Mouse (Mus musculus): ENCODE measurements around the gene Bend4. TPM values are rescaled to one million over a fixed set of nuclear protein-coding genes. Genes with fewer than 3 reads are reported as not detected.
A peak's percentile ranks its signal among the peaks of the same experiment; 100 is the strongest.

The Bend4 gene
- polyA plus RNA-seq, 1 experiment from 2014 or later: 12.5 TPM

DNA sequence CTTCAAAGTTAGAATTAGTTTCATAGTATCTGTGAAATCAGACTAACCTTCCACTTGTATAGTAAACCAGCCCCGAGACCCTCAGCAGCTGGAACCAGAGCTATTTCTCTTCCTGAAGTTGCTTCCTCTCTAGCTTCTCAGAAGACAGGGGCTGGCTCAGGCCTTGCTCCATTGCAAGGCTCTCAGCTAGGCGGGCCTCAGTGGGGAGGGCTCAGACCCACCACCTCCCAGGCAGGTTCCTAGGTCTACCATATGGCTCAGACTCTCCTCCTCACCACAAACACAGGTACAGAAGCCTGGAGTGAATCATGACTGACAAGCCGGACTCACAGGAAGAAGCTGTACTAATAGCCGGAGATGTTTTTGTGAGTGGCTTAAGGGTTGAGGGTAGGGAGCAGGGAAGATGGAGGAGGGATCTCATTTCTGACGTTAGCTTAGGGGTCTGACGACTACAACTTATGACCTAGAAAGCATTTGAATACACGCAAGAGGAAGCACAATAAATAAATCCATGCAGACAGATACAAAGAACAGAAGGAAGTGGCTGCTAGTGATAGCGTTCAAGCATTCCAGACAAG, 51.0 kb downstream of the Bend4 start:
- no peak overlapping the region for H3K9ac ChIP-seq
- H3K27ac ChIP-seq (replicated peaks): no peak overlapping the region
- H3K4me1 ChIP-seq (replicated peaks): no peaks in the 10 kb centered on the region
- no peak overlapping the region for H3K4me2 ChIP-seq
- no peak for ATAC-seq (ENCODE audit: low FRiP score, low read depth)
- 83% methylated on average over 8 of the region's 8 CpGs for WGBS
- no peaks in the 10 kb centered on the region for H3K9me3 ChIP-seq
- H3K36me3 ChIP-seq: no peaks in the 10 kb centered on the region
- no peak overlapping the region for H3K4me3 ChIP-seq
- no peaks in the 10 kb centered on the region for H3K27me3 ChIP-seq

DNA sequence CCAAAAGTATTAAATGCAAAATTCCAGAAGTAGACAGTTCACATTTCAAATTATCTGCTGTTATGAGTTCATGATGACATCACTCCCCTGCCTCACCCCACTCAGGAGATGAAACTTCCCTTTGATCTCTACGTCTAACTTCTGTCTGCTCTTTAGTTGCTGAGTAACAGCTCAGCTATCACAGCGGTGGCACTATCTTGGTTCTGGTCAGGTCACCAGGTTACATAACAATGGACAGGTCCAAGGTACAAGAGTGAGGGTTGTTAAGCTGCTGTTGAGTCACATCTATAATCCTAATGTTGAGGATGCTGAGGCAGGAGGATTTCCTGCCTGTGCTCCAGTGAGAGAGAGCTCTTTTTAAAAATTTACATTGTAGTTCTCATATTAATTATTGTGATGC, 65.2 kb downstream of the Bend4 start:
- no peak for ATAC-seq (ENCODE audit: low FRiP score, low read depth)
- 84% methylated on average over 2 of the region's 2 CpGs for WGBS
- Histone ChIP-seq H3K36me3 (no peaks in the 10 kb centered on the region), H3K9me3 (no peaks in the 10 kb centered on the region), H3K27me3 (no peaks in the 10 kb centered on the region), H3K9ac (no peak overlapping the region), H3K4me3 (no peak overlapping the region), H3K27ac (replicated peaks) (no peak overlapping the region), H3K4me2 (no peak overlapping the region), H3K4me1 (replicated peaks) (no peaks in the 10 kb centered on the region)

DNA sequence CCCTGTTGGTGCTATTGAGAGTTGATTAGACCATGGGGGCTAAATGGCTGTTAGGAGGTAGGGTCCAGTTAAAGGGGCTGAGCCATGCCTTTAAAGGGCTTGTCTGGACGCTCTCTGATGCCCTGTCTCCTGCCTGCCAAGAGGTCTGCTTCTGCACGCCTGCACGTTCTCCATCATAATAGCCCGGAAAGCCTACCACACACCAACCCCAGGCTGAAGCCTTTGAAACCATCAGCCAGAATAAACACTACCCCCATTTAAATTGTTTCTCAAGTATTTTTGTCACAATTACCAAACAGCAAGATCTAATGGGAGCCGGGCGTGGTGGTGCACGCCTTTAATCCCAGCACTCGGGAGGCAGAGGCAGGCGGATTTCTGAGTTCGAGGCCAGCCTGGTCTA, 65.8 kb downstream of the Bend4 start:
- no peak overlapping the region for H3K27ac ChIP-seq (replicated peaks)
- no peaks in the 10 kb centered on the region for H3K36me3 ChIP-seq
- H3K9ac ChIP-seq: no peak overlapping the region
- no peaks in the 10 kb centered on the region for H3K9me3 ChIP-seq
- WGBS: 94% methylated on average over 10 of the region's 10 CpGs
- no peak for ATAC-seq (ENCODE audit: low FRiP score, low read depth)
- no peak overlapping the region for H3K4me2 ChIP-seq
- no peaks in the 10 kb centered on the region for H3K27me3 ChIP-seq
- no peaks in the 10 kb centered on the region for H3K4me1 ChIP-seq (replicated peaks)
- H3K4me3 ChIP-seq: no peak overlapping the region

DNA sequence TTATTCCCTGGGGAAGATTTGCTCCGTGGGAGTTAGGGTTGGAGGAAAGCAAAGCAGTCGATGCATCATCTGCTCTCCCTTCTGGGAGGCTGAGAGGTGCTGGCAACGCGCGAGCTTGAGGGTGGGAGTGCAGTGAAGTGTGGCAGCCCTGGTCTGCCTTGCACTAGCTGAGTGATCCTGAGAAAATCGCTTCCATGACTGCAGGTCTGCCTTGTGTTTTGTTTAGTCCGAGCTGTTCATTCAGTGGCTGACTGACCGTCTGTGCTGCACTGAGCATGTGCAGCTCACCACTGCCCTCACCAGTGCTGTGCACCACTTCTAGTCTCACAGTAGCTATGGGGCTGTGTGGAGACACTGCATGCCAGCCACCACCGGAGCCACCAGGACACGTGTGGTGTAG, 79.2 kb downstream of the Bend4 start:
- no peak overlapping the region for H3K4me3 ChIP-seq
- H3K36me3 ChIP-seq: peaks cover 54% of the 10 kb centered on the region
- H3K9ac ChIP-seq: no peak overlapping the region
- no peaks in the 10 kb centered on the region for H3K4me1 ChIP-seq (replicated peaks)
- peak; percentile 56; the same call in 1 of the 2 replicates for ATAC-seq (ENCODE audit: low FRiP score, low read depth)
- WGBS: 71% methylated on average over 10 of the region's 10 CpGs
- H3K27ac ChIP-seq (replicated peaks): no peak overlapping the region
- H3K9me3 ChIP-seq: no peaks in the 10 kb centered on the region
- H3K27me3 ChIP-seq: no peaks in the 10 kb centered on the region
- H3K4me2 ChIP-seq: no peak overlapping the region

DNA sequence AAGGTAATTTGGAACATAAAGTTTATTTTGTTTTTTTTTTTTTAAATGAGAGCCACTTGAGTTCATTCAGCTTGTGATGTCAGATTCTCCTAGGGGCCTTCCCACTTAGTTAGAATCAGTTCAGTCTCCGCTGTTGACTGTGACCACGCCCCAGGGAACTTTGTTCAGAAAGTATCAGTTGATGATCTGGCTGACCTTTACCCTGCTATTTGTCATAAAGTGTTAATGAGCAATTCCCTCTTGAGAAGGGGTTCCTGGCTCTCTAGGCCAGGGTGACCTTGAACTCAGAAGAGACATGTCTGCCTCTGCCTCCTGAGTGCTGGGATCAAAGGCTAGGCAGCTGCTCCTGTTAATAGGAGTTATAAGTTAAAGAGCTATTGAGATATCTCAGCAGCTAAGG, 81.0 kb downstream of the Bend4 start:
- 91% methylated on average over 2 of the region's 2 CpGs for WGBS
- H3K4me1 ChIP-seq (replicated peaks): no peaks in the 10 kb centered on the region
- no peaks in the 10 kb centered on the region for H3K9me3 ChIP-seq

More for the DNA sequence above, 81.0 kb downstream of the Bend4 start:
- no peaks in the 10 kb centered on the region for H3K27me3 ChIP-seq
- H3K9ac ChIP-seq: no peak overlapping the region
- H3K4me3 ChIP-seq: no peak overlapping the region
- H3K4me2 ChIP-seq: no peak overlapping the region
- no peak overlapping the region for H3K27ac ChIP-seq (replicated peaks)
- no peak for ATAC-seq (ENCODE audit: low FRiP score, low read depth)
- H3K36me3 ChIP-seq: peaks cover 68% of the 10 kb centered on the region

Other genes starting within 250 kb of the Bend4 start
- gene Tmem33, start 167.7 kb downstream of the Bend4 start, polyA plus RNA-seq (2015; fragmentation: Nextera tagmentation; extraction: Ambion mirVana): 77.6 and 82.5 TPM in 2 replicates
- gene Slc30a9, start 121.4 kb downstream of the Bend4 start, polyA plus RNA-seq (2015; fragmentation: Nextera tagmentation; extraction: Ambion mirVana): 156 and 176 TPM in 2 replicates
- 4.2 and 4.7 TPM in 2 replicates for gene Shisa3, start 179.6 kb upstream of the Bend4 start, polyA plus RNA-seq (2015; fragmentation: Nextera tagmentation; extraction: Ambion mirVana)

Measured in hindbrain, embryonic 15.5 days (tissue).